Mouse (Mus musculus) heart, embryonic 10.5 days (tissue): Measurements from ENCODE around the gene Pdss2. TPM values are rescaled to one million over a fixed set of nuclear protein-coding genes. Genes with fewer than 3 reads are reported as not detected.
"Not testable (repeated sequence)": the region's sequence is repeated elsewhere in the genome, so short reads cannot be mapped to it uniquely, and the experiment has no call there.

Source experiments
- DNase-seq: peaks from one replicate; pipeline ENCODE4 v3.0.0-alpha.2; 2017; ENCODE audit warnings: low spot score
- H3K27ac ChIP-seq: fragments of 300-500 bp; sonication (generic); 2 replicates; pipeline ENCODE4 v1.5.1; 2016; ENCODE audit warnings: mild to moderate bottlenecking
- H3K27me3 ChIP-seq: fragments of 300-500 bp; sonication (generic); 2 replicates; pipeline ENCODE4 v1.6.1; 2016; ENCODE audit warnings: mild to moderate bottlenecking; ENCODE audit not compliant: poor library complexity, insufficient read depth, severe bottlenecking
- H3K36me3 ChIP-seq: fragments of 300-500 bp; sonication (generic); 2 replicates; pipeline ENCODE4 v1.6.1; 2016; ENCODE audit warnings: mild to moderate bottlenecking, moderate library complexity
- H3K4me1 ChIP-seq: fragments of 300-500 bp; sonication (generic); 2 replicates; pipeline ENCODE4 v1.6.1; 2016; ENCODE audit warnings: mild to moderate bottlenecking
- H3K4me3 ChIP-seq: fragments of 300-500 bp; sonication (generic); 2 replicates; pipeline ENCODE4 v1.5.1; 2016; ENCODE audit warnings: mild to moderate bottlenecking, moderate library complexity
- H3K9me3 ChIP-seq: fragments of 300-500 bp; sonication (generic); 2 replicates; pipeline ENCODE4 v1.6.1; 2016; ENCODE audit warnings: mild to moderate bottlenecking, moderate library complexity
- WGBS: fragments of 180-500 bp; shearing (Covaris S2); methylation state at CpG from one replicate; pipeline ENCODE4 v1.1.7; 2016; 5-methylcytosine and 5-hydroxymethylcytosine counted together
- polyA plus RNA-seq: library from polyadenylated mRNA; unstranded; fragments of >200 nt; fragmentation: Nextera tagmentation; extraction: Ambion mirVana; gene quantifications from 2 replicates; pipeline ENCODE4 v1.2.1, GENCODE M21; 2016

Gene Pdss2
- polyA plus RNA-seq, 1 experiment from 2014 or later: 13.0 TPM

DNA sequence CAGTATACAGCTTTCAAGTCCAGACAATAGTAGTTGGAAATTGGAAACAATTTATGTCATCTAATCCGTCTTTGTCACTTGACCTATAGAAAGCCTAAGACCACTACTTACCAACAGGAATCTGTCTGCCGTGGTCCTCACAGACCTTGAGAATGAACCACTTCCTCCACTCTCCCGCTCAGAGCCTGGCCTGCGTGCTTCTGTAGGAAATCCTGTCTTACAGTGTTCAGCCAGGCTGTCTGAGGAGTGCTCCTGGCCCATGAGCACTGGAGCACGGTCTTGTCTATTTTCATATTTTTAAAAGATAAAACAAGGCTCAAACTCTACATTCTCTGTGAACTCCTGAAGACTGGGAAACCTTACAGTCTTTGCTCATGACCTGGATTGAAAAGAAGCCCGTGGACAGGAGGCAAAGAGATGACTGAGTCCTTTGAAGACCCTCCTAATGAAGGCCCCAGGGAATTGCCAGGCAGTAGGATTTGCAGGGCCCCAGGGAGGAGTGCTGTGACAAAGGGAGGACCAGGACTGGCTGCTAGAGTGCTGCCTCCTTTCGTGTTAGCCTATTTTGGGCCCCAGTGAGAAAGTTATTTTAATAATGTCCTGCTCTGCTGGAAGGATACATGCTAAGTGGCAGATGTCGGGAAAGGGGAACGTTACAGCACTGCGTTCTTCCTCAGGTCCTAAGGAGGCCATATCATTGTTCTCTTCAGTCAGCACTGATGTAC lies 188.4 kb downstream of the Pdss2 start:
- DNase-seq: no peak
- Histone ChIP-seq H3K4me1 (peaks cover 13% of the 10 kb centered on the region; the same call in 1 of the 2 replicates), H3K4me3 (no peak overlapping the region), H3K9me3 (no peaks in the 10 kb centered on the region), H3K36me3 (no peaks in the 10 kb centered on the region), H3K27ac (peak overlapping the region; percentile 64), H3K27me3 (no peaks in the 10 kb centered on the region)
- 67% methylated on average over 10 of the region's 10 CpGs for whole genome bisulfite sequencing

DNA sequence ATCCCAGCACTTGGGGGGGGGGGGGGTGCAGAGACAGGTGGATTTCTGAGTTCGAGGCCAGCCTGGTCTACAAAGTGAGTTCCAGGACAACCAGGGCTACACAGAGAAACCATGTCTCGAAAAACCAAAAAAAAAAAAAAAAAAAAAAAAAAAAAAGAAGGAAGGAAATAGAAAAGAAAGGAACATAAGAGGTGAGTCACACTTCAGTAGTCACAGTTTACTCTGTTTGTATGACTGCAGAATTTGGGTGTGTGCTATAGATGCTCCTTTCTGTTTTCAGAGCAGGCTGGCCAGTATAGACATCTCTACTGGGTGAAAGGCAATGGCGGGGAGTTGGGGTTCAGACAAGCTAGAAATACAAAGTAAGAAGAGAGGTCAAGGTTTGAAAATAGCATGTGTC lies 189.9 kb downstream of the Pdss2 start:
- DNase-seq: not testable (repeated sequence)
- WGBS: 97% methylated on average over 2 of the region's 3 CpGs

DNA sequence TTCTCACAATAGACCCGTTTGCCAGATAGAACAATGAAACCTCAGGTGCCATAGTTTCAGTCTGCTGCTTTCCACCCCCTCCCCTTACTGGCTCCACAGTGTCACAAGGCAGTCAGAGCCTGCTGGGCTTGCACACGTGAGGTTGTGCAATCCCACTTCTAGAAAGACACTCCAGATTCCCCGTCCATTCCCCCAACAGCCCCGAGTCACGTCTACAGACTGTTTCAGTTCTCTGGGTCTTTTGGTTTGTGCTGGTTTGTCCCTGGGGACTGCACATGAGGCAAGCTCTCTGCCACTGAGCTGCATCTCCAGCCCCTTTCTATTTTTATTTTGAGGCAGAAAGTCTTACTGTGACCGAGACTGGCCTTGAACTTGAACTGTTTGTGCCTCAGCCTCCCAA lies 196.1 kb downstream of the Pdss2 start:
- H3K36me3 ChIP-seq: 0 out of 2 replicates have a peak, but pooled peaks cover 7% of the 10 kb centered on the region
- no peaks in the 10 kb centered on the region for H3K27me3 ChIP-seq
- peaks cover 7% of the 10 kb centered on the region; the same call in 1 of the 2 replicates for H3K4me1 ChIP-seq
- DNase-seq: no peak
- H3K27ac ChIP-seq: no peak overlapping the region
- 88% methylated on average over 6 of the region's 6 CpGs for WGBS
- H3K9me3 ChIP-seq: no peaks in the 10 kb centered on the region
- H3K4me3 ChIP-seq: no peak overlapping the region

More for the DNA sequence above, 189.9 kb downstream of the Pdss2 start:
- peaks cover 13% of the 10 kb centered on the region; the same call in 1 of the 2 replicates for H3K4me1 ChIP-seq
- H3K36me3 ChIP-seq, H3K27ac ChIP-seq, H3K4me3 ChIP-seq, H3K27me3 ChIP-seq, H3K9me3 ChIP-seq: not testable (repeated sequence)

DNA sequence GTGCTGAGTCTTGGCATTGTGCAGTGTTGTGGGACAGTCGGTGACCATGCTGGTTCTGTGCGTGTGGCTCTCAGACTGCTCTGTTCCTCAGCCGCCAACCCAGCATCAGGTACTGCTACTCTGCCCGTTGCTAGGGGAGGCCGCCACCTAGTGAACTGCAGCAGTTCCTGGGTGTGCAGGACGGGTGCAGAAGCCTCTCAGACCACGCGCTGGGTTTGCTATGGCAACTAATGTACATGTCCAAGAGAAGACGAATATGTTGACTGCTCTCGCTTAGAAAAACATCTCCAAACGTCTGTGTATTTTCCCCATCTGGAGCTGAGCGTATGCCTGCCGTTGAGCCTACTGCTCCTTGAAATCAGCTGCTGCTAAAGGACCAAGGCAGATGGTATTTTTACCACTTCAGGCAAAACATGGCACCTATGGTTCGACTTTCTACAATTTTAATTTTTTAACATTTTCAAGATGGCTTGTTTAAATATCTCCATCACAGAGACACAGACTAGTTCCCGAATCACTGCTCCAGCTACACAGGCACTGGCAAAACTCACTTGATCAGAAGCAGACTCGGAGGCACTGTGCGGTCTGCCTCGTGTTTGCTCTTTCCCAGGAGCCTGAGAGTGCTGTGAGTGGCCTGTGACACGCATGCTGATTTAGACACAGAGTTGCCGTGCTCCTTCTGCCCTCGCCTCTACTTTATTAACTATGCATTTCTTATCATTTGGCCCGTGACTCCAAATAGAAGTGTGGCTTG lies 199.6 kb downstream of the Pdss2 start:
- Histone ChIP-seq H3K27ac (no peak overlapping the region), H3K36me3 (no peaks in the 10 kb centered on the region), H3K9me3 (no peaks in the 10 kb centered on the region), H3K27me3 (no peaks in the 10 kb centered on the region), H3K4me1 (peaks cover 14% of the 10 kb centered on the region), H3K4me3 (no peak overlapping the region)
- no peak for DNase-seq
- WGBS: 77% methylated on average over 22 of the region's 22 CpGs

DNA sequence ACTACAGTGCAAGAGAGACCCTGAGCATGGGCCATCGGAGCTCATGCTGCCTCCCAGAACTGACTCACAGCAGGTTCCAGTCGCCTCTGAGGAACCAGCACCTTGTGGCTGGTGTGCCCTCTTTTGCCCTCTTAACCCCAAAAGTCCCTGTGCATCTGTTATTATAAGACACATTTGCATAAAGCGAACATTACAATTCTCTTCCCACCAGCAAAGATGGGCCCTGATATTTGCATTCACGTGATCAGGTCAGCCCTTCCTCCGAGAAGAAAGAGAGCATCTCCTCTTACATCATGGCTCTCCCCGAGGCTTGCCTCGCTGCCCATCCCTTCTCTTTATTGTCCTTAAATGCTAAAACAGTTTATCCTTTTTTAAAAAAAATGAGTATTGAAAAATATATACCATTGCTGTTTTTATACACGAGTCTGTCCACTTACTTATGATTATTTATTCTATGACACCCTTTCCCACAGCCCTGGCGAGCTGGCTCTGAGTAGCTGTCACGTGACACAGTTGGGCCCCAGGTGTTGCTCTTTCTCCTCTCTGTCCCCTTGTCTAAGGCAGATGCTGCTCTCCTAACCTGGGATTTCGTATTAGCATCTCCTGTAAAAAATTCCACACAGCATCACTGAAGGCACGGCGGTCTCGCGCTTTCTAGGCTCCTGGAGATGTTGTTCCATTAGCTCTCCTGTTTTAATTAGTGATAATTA lies 200.9 kb downstream of the Pdss2 start:
- Histone ChIP-seq H3K27ac (no peak overlapping the region), H3K4me3 (no peak overlapping the region), H3K36me3 (no peaks in the 10 kb centered on the region), H3K9me3 (no peaks in the 10 kb centered on the region), H3K27me3 (no peaks in the 10 kb centered on the region), H3K4me1 (peaks cover 19% of the 10 kb centered on the region)
- whole genome bisulfite sequencing: 74% methylated on average over 15 of the region's 15 CpGs
- no peak for DNase-seq

DNA sequence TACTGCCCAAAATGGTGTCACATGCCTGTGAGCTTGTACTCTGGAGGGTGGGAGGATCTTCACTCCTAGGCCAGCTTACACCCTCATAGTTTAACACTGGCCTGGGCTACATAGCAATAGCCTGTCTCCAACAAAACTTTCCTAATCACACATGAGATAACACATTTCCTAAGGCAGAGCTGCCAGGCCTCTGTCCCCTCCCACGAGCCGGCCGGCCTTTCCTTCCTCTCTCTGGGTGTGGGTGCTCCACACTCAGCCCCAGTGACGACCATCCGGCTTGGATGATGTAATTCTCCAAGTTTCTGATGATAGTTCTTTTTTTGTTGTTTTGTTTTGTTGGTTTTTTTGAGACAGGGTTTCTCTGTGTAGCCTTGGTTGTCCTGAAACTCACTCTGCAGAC lies 203.3 kb downstream of the Pdss2 start:
- DNase-seq: no peak
- H3K4me1 ChIP-seq: peaks cover 19% of the 10 kb centered on the region
- no peak overlapping the region for H3K27ac ChIP-seq
- WGBS: 31% methylated on average over 5 of the region's 5 CpGs
- H3K9me3 ChIP-seq: no peaks in the 10 kb centered on the region
- no peak overlapping the region for H3K4me3 ChIP-seq
- no peaks in the 10 kb centered on the region for H3K36me3 ChIP-seq
- H3K27me3 ChIP-seq: no peaks in the 10 kb centered on the region

DNA sequence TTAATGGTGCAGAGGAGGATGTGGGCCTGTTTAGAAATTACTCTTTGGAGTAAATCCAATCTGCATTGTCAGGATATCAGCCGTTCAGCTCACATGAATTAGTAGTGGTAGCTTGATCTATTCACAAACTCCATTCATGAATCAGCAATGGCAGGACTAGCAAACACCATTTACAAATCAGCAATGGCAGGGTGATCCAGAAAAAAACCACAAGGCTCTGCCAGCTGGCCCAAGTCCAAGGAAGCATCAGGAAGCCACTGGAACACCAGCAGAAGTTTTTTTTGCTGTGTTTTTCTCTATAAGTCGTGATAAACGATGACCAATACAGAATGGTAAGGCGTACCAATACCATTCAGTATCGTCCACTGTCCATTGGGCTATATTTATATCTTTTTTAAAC lies 209.3 kb downstream of the Pdss2 start:
- no peaks in the 10 kb centered on the region for H3K36me3 ChIP-seq
- H3K27ac ChIP-seq: no peak overlapping the region
- H3K27me3 ChIP-seq: no peaks in the 10 kb centered on the region
- H3K4me1 ChIP-seq: peaks cover 5% of the 10 kb centered on the region; the same call in 1 of the 2 replicates
- WGBS: 86% methylated on average over 5 of the region's 5 CpGs
- H3K4me3 ChIP-seq: no peak overlapping the region
- DNase-seq: no peak
- H3K9me3 ChIP-seq: no peaks in the 10 kb centered on the region

DNA sequence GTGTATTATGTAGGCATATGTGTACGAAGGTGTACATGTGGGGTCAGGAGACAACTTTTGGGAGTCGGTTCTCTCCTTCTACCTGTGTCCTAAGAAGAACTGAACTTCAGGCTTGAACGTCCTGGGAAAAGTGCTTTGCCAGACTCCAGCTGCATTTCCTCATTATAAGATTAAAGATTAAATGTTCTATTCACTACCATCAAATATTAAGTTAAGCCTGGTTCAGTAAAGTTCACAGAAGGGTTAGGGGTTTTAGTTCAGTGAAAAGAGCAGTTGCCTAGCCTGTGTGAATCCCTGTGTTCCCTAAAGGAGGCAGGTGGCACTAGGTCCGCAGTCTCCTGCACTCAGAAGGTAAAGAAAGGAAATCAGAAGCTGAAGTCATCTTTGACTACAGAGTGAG lies 213.0 kb downstream of the Pdss2 start:
- Histone ChIP-seq H3K4me1 (peaks cover 6% of the 10 kb centered on the region), H3K36me3 (no peaks in the 10 kb centered on the region), H3K27ac (no peak overlapping the region), H3K4me3 (no peak overlapping the region), H3K9me3 (no peaks in the 10 kb centered on the region), H3K27me3 (no peaks in the 10 kb centered on the region)
- no peak for DNase-seq
- WGBS: 89% methylated on average over 4 of the region's 4 CpGs

DNA sequence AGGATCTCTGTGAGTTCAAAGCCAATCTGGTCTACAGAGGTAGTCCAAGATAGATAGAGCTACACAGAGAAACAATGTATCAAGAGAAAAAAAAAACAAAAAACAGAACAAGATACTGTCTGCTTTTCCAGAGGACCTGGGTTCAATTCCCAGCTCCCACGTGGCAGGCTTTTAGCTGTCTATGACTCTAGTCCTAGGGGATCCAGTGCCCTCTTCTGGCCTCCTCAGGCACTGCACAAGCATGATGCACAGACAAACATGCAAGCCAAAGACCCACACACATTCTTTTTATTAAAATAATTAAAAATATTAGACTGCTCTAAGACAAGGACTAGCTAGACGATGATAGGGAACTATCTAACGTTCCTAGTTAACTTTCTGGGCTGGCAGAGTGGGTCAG lies 214.5 kb downstream of the Pdss2 start:
- H3K4me1 ChIP-seq: peaks cover 15% of the 10 kb centered on the region
- H3K36me3 ChIP-seq: no peaks in the 10 kb centered on the region
- H3K9me3 ChIP-seq: no peaks in the 10 kb centered on the region
- H3K27ac ChIP-seq: no peak overlapping the region
- no peaks in the 10 kb centered on the region for H3K27me3 ChIP-seq
- 93% methylated on average over 3 of the region's 3 CpGs for WGBS
- H3K4me3 ChIP-seq: no peak overlapping the region
- DNase-seq: no peak

DNA sequence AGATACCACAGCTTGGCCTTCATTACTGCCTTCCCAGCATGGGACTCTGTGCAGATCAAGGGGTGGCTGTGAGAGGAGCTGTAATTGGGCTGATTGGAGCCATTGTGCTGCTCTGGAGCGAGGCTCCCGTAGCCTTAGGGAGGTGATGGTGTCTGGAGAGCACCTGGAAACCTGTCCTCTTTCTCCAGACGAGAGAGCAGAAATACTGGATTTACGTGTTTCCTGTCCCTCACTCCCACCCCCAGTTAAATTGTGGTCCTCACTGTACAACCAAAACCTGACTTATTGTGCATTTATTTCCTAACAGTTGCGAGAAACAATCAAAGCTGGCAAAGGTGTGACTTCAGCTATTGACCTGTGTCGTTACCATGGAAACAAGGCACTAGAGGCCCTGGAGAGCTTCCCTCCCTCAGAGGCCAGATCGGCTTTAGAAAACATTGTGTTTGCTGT lies 218.2 kb downstream of the Pdss2 start:
- Histone ChIP-seq H3K27me3 (no peaks in the 10 kb centered on the region), H3K9me3 (no peaks in the 10 kb centered on the region), H3K36me3 (no peaks in the 10 kb centered on the region), H3K4me3 (no peak overlapping the region), H3K27ac (no peak overlapping the region; the same call in 1 of the 2 replicates), H3K4me1 (peaks cover 24% of the 10 kb centered on the region)
- WGBS: 32% methylated on average over 7 of the region's 7 CpGs
- no peak for DNase-seq

DNA sequence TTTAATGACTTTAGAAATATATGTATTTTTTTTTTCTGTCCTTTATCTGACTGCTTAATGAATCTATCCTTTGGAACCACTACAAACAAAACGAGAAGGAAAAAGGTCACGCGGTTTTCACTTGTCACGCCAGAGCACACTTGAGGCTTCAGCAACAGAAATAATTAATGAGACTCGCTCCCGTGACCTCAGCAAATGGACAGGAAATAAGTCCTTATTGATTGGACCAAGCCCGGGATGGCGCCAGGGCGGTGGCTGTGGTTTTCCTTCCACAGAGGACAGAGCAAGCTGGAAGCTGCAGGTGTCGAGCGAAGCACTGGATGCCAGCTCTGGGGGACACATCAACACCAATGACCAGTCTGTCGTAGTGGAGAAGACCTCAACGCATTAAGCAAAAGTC lies 218.8 kb downstream of the Pdss2 start:
- DNase-seq: no peak
- H3K27me3 ChIP-seq: no peaks in the 10 kb centered on the region
- no peaks in the 10 kb centered on the region for H3K36me3 ChIP-seq
- WGBS: 64% methylated on average over 13 of the region's 13 CpGs
- no peak overlapping the region for H3K27ac ChIP-seq
- H3K9me3 ChIP-seq: no peaks in the 10 kb centered on the region
- no peak overlapping the region for H3K4me3 ChIP-seq
- peaks cover 24% of the 10 kb centered on the region for H3K4me1 ChIP-seq

DNA sequence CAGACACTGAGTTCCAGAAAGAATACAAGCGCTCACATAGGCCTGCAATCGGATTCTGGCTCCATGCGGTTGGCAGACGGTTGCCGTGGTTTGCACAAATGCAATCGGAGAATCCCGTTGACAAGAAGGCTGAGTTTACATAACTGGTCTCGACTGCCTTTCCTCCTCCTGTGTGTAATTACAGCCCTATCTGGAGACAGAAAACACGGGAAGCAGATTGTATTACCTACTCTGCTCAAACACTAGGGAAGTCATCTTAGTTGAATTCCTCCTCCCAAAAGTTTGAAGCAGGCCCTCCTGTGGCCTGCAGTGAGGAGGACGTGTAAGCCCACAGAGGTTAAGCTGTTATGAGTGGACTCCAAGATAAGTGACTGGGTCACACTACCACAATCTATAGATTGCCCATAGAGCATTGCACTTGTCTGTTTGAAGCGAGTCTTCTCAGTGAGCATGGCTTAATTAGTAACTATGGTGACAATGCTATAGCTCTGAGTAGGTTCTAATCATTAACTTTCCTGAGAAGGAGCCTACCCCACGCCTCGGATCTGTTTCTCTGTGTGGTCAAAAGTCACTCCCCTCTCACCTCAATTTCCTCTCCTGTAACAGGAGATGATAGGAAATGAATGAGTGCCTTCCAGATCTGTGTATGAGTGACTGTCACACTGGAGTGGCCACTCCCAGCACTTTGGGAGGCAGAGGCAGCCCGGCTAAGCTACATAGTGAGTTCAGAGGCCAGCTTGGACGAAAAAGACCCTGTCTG lies 219.9 kb downstream of the Pdss2 start:
- WGBS: 74% methylated on average over 15 of the region's 15 CpGs
- H3K27me3 ChIP-seq: no peaks in the 10 kb centered on the region
- peaks cover 24% of the 10 kb centered on the region for H3K4me1 ChIP-seq
- H3K36me3 ChIP-seq: no peaks in the 10 kb centered on the region
- no peak for DNase-seq
- no peak overlapping the region for H3K4me3 ChIP-seq
- H3K9me3 ChIP-seq: no peaks in the 10 kb centered on the region
- no peak overlapping the region for H3K27ac ChIP-seq
